Mouse (Mus musculus): ENCODE data around the gene Lmln.
"Not testable (repeated sequence)": the region's sequence is repeated elsewhere in the genome, so short reads cannot be mapped to it uniquely, and the experiment has no call there.

Gene Lmln

DNA sequence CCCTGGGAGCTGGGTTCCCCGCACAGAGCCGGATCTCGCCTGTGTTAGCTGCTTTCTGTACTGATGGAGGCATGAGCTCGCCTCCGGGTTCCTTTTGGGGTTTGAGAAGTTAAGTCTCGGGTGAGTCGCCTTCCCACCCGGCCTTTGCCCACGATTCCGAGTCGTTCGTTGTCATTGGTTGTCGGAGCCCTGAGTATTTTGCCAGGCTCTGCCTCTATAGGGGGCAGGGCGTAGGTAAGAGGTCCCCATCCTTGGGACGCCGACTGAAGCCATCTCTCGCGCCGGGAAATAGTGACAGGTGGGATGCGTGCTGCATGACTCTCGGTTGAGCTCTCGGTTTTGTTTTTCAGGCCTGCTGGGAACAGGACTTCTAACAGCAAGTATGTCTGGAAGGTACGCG, 5.5 kb upstream of the Lmln start:
- in situ Hi-C loops (cut with MboI, MseI): no loop called here

DNA sequence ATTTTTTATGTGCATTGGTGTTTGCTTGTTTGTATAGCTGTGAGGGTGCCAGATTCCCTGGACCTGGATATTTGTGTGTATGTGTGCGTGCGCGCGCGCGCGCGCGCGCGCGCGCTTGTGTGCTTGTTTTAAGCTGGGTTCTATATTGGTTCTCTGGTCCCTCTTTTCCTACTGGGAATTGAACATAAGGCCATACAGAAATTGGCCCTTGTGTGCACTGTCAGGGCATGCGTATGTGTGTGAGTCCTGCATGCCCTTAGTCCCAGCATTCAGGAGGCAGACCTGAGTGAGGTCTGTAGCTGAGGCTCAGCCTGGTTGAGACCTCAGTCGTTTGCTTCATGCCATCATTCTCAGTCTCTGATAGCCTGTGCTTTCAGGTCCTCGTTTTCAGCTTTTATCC, 4.3 kb upstream of the Lmln start:
- in situ Hi-C loops (cut with MboI, MseI): no loop called here

DNA sequence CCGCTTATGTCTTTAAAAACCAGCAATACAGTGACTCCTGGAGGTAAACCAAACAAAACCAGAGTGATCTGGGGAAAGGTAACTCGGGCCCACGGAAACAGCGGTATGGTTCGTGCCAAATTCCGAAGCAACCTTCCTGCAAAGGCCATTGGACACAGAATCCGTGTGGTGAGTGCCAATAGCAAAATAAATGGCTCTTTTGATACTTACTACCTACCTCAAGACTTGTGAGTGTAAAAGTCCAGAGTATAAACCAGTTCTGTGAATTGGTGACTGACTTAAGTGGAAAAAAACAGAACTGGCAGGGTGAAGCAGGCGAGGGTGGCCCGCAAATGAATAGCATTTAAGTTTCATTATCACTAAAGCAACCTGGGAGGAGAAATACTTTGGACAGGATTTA, 3.7 kb upstream of the Lmln start:
- in situ Hi-C loops (cut with MboI, MseI): not testable (repeated sequence)

DNA sequence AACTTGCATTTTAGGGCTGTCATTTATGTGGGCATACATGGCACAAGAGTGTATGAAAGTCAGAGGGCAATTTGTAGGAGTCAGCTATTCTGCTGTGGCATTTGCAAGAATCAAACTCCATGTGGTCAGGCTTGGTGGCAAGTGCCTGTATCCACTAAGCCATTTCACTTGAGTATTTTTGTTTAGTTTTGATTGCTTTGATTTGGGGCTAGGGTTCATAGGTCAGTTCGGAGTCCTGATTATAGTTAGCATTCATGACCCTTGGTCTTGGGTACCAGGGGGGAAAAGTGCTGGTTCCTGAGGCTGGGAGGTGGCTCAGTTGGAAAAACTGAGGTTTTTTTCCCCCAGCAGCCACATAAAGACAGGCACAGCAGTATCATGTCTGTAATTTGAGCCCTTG, 2.9 kb upstream of the Lmln start:
- in situ Hi-C loops (cut with MboI, MseI): no loop called here

DNA sequence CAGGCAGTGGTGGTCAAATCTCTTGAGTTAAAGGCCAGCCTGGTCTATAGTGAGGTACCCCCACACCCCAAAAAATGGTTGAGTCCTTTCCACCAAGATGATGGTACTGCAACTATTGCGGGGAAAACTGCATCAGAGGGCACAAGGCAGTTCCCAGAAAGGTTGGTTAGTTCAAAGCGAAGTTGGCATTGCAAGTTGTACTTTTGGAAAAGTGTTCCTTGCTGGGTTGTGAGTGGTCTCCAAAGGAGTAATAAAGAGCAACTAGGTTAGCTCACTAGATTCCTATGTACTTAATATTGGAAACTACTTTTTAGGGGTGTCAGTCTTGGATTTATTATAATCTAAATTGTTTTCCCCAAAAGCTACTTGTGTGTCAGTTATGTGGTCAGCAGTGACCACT, 1.4 kb upstream of the Lmln start:
- in situ Hi-C loops (cut with MboI, MseI): loop anchor here in 1 of 2 experiments (10.0 kb wide), 1 partner anchor 1976 kb away; the partner anchor contains the start of gene Xxylt1

DNA sequence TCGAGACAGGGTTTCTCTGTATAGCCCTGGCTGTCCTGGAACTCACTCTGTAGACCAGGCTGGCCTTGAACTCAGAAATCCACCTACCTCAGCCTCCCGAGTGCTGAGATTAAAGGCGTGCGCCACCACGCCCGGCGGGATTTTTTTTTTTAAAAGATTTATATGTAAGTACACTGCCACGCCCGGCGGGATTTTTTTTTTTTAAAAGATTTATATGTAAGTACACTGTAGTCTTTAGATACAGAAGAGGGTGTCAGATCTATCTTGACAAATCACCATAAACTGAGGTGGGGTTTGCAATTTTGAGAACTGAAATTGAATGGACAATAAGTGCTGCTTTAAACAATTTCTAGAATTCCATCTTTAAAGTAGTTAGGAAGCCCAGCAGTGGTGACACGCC, 921 bp upstream of the Lmln start:
- in situ Hi-C loops (cut with MboI, MseI): loop anchor here in 1 of 2 experiments (10.0 kb wide), 1 partner anchor 1977 kb away; the partner anchor contains the start of gene Xxylt1

DNA sequence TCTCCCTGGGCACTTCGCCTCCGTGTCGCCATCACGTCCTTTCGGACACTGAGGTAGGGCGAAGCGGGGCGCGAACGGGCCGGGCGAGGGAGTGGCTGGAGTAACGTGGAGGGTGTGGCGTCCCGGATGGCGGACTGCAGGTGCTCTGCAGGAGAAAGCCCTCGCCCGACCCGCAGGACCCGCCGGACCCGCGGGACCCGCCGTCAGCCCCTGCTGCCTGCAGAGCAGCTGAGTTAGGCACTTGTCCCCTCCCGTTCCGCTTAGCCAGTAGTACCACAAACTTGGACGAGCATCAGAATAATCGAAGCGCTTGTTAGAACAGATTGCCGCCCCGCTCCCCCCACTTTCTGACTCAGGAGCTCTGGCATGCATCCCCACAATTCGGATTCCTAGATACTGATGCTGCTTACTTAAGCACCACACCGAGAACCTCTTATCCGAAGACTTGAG, 386 bp downstream of the Lmln start:
- in situ Hi-C loops (cut with MboI, MseI): loop anchor here in 1 of 2 experiments (10.0 kb wide), 1 partner anchor 1978 kb away; the partner anchor contains the start of gene Xxylt1

DNA sequence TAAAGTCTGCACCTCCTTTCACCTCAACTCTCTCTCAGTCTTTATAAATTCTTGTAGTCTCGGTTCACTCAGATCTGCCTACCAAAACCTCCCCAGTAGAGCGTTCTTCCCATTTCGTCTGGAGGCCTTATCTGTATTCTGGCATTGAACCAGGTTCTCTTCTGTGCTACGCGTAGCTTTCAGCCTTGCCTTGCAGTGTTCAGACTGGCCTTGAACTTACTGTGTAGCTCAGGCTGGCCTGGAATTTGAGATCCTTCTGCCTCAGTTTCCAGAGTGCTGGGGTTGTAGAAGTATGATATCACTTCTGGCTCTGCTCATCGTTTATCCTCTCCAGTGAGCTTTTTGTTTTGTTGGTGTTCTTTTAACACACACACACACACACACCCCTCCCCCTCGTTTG, 946 bp downstream of the Lmln start:
- in situ Hi-C loops (cut with MboI, MseI): loop anchor here in 1 of 2 experiments (10.0 kb wide), 1 partner anchor 1978 kb away; the partner anchor contains the start of gene Xxylt1

DNA sequence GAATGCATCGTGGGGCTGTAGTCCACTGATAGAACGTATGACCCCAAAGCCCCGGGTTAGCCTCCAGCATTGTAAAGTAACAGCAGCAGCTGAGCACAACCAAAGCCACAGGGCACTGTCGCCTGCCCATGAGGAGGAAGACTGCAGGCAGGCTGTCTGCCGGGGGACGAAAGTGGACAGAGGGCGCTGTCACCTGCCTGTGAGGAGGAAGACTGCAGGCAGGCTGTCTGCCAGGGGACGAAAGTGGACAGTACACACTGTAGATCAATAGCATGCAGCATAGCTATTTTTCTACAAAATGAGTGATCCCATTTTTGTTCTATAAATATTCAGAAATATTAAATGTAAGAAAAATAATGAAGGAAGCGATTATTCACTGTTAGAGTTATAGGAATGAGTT, 2.3 kb downstream of the Lmln start:
- in situ Hi-C loops (cut with MboI, MseI): loop anchor here (5.0 to 10.0 kb wide), 2 partner anchors 1977 to 1980 kb away; partner anchors contain the start of gene Xxylt1 (in 1 of the 2)

DNA sequence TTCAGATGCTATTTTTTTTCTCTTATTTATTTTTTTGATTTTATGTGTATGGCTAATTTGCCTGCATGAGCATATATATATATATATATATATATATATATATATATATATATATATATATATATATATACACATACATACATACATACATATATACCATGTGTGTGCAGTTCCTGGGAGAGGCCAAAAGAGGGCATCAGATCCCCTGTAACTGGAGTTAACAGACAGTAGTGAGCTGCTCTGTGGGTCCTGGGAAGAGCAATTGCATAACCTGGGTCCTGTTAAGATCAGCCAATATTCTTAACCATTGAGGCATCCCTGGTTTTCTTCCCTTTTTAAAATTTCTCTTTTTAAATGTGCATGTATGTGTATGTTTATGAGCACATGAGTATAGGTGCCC, 8.6 kb downstream of the Lmln start:
- in situ Hi-C loops (cut with MboI, MseI): no loop called here

DNA sequence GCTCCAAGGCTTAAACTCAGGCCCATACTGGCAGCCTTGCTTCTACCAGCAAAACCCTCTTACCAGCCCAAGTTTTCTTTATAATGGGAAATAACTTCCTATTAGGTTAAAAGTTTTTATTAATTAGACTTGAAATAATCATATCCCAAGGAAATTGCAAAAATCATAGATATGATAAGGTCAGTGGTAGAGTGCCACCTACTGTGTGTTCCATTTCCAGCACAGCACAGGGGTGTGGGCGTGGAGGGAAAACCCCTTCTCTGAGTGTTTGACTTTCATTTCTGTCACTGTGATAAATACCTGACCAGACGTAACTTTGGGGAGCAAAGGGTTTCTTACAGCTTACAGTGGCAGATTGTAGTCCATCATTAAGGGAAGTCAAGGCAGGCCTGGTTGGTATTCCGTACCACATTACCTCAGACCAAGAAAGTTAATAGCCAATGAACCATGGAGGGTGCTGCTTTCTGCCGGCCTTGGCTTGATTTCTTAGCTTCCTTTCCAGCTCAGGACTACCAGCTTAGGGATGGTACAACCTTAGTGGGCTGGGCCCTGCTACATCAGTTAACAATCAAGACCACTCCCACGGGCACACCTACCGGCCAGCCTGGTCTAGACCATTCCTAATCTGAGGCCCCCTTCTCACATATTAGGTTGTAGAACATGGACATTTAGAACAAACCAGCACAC, 10.7 kb downstream of the Lmln start:
- in situ Hi-C loops (cut with MboI, MseI): no loop called here

DNA sequence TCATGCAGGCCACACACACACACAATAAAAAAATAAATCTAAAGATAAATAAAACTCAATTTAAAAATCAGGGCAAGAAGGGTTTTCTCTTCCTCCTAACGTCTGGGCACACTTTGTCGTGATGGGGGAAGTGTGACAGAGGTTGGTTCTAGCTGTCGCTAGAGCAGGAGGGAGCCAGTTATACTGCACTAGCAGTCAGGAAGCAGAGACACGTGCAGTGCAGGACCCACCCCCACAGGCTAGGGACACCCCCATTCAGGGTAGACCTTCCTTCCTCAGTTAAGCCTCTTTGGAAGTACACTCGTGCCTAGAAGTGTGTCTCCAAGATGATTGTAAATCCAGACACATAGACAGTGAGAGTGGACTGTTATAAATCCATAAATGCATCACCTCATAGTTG, 12.6 kb downstream of the Lmln start:
- in situ Hi-C loops (cut with MboI, MseI): no loop called here

DNA sequence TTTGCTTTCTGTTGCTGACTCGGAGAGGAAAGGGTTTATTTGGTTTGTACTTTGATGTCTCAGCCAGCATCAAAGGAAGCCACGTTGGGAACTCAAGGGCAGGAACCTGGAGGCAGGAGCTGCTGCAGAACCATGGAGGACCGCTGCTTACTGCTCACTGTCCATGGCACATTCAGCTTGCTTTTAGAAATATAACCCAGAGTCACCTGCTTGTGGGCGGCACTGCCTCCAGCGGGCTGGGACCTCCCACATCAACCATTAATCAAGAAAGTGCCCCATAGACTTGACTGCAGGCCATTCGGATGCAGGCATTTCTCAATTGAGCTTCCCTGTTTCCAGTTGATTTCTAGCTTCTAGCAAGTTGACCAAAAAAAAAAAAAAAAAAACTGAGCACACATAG, 13.8 kb downstream of the Lmln start:
- in situ Hi-C loops (cut with MboI, MseI): no loop called here

DNA sequence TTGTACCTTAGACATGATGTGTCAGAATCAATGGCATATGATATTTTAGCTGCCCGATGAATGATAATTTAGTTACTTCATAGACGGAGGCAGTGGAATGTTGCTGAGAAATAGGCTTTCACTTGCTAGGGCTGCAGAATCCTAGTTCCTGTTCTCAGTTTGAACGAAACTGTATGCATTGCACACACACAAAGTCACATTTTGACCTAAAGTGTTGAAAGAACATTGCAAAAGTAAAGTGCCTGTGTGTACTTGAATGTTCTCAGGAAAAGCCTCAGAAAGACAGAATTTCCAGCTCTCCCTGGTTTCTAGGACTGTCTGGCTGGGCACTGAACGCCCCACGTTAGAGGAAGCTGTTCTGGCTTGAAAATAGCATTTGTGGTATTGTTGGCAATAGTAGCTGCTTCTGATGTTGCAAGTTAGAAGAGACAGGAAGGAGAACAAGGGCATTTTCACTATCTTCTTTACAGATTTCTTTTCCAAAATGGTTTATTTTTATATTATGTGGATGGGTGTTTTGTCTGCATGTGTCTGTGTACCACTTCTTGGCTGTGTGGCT, 14.8 kb downstream of the Lmln start:
- in situ Hi-C loops (cut with MboI, MseI): no loop called here

DNA sequence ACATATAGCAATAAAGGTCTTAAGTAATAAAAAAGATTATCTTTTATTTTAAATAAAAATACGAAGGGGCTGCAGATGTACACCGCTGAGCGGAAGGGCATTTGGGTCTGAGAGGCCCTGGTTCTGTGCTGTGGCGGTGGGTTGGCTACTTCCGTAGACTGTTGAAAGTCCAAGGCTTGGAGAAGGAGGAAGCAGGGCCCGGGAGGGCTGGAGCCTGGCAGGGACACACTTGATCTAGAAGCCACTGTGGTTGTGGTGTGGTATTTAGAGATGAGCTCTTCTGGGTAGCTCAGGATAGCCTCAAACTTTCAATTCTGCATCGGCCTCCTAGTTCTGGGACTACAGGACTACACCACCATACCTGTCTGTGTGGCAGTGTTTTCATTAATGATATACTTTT, 17.7 kb downstream of the Lmln start:
- in situ Hi-C loops (cut with MboI, MseI): loop anchor here in 1 of 2 experiments (10.0 kb wide), 1 partner anchor 1495 kb away; the partner anchor contains the start of gene Kalrn

DNA sequence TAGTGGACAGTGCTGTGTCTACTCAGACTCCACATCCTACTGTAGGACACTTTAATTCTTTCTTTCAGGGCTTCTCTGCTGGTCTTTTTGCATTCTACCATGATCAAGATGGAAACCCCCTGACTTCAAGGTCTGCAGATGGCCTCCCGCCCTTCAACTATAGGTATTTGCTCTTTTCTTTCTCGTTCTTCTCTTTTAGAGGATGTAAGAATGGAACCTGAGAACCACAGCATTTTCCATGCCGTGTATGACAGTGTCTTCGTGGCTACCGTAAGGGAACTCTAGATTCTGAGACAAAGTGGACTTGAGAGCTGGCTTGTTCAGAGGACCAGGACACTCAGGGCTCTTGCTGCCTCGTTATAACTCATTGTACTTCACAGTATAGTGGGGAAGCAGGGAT, 20.6 kb downstream of the Lmln start:
- in situ Hi-C loops (cut with MboI, MseI): loop anchor here in 1 of 2 experiments (10.0 kb wide), 1 partner anchor 1492 kb away; the partner anchor contains the start of gene Kalrn

DNA sequence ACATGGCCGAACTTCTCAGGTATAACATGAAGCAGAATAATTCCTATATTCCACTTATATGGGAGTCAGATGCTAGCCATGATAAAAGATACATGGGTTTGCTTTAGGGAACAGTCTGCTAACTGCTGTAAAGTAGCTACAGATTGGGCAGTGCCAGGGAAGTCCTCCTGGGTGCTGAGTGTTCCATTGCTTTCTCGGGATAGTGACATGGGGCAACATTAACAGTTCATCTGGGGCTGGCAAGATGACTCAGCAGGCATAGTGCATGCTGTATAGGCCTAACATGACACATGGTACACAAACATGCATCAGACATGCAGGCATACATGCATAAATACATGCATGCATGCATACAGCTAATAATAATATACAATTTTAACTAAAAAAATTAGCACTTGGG, 21.7 kb downstream of the Lmln start:
- in situ Hi-C loops (cut with MboI, MseI): loop anchor here in 1 of 2 experiments (10.0 kb wide), 1 partner anchor 1491 kb away; the partner anchor contains the start of gene Kalrn

DNA sequence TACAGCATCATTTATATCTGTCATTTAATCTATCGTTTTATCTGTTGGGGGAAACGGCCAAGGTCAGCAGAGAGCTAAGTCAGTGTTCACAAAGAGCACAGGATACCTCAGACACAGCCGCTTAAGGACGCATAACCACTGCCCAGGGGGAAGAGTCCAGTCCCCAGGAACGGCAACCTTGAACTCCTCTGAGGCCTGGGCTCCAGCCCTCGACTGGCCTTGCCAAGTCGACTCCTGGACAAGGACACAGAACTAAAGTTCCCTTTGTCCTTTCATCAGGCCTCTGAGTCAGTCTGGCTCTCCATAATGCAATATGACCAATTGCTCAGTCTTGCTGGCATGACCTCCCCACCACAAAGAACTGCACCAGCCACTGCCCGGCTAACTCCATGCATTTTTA, 23.3 kb downstream of the Lmln start:
- in situ Hi-C loops (cut with MboI, MseI): loop anchor here in 1 of 2 experiments (10.0 kb wide), 1 partner anchor 1489 kb away; the partner anchor contains the start of gene Kalrn

DNA sequence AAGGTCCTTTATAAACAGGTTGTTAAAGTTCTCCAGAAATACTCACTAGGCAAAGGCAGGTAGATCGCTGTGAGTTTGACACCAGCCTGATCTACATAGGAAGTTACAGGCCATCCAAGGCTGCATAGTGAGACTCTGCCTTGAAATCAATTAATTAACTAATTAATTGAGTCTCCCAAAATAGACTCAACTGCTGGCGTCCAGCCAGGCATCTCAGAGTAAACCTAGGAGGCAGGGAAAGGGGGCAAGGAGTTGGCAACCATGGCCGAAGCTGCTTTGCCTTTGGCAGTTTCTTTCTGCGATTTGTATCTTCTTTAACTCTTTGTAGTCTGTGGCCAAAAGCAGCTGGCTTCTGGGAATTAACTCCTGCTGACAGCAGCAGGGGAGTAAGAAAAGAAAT, 51.4 kb downstream of the Lmln start:
- in situ Hi-C loops (cut with MboI, MseI): no loop called here

DNA sequence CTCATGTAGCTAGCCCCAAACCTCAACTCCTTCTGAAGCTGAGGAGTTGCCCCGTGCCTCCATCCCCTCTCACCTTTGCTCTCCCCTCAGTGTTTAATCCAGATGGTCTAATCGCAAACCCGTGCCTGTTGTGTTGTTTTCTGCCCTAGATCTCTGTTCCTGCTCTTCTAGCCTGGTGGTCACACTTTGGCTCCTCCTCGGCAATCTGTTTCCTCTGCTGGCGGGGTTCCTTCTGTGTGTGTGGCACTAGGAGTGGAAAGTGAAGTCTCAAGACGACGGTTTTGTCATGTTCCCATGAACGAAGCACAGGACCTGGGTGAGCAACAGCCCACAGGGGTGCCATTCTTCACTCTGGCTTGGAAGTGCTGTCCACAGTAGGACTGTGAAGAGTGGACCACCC, 61.1 kb downstream of the Lmln start:
- in situ Hi-C loops (cut with MboI, MseI): no loop called here

DNA sequence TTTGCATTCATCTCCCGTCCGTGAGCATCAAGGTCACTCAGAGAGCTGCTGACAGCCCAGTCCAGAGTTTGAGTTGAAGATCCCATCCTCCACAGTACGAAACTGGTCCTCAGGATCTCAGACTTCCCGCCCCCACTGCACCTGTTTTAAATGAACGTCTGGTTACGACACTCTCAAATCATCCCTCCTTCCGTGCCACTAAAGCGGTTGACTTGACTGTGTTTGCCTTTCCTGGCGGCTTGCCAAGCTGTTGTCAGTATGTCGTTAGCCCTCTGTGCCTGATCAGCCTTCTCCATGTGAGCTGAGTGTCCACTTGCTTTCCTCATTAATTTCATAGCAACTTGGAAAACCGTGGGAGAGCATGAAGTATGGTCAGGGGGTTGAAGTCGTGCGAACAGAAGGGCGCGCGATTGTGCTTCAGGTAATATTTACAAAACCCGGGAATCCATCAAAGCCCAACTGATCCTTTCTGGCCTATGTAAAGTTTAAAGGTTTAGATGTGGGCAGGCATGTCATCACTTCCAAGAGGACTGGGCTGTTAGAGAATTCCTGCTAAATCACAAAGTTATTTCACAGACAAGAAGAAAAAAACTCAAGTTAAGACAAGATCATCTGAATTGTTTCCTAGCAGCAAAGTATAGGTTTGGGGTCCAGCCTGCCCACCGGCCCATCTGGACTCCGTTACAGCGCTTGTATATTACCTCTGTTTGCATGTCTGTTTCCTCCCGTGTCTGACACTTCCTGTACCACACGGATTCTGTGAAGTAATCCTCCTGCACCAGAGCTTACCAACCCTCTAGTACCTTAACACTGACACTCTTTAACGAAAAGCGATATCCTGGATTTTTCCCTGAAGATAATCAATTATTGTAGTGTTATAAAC, 61.9 kb downstream of the Lmln start:
- in situ Hi-C loops (cut with MboI, MseI): no loop called here

DNA sequence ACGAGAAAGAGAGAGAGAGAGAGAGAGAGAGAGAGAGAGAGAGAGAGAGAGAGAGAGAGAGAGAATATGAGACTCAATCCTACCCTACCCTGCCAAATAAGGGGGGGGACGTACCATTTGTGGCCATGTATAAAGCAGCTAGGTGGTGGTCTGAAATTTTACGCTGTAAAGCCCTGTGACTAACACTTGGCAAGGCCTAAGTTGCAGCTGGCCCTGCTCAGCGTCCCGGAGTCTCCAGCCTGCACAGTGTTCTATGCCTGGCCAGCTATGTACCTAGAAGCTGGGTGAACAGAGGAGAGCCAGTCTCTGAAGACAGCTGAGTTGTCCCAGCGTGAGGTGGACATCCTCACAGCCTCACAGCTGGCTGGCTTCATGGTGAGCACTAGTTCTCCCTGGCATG, 64.7 kb downstream of the Lmln start:
- in situ Hi-C loops (cut with MboI, MseI): no loop called here

All from T-helper 17 cell (primary cell).